Comparison of ENCODE assay signal across 8 mouse cellular contexts in the genomic region with DNA sequence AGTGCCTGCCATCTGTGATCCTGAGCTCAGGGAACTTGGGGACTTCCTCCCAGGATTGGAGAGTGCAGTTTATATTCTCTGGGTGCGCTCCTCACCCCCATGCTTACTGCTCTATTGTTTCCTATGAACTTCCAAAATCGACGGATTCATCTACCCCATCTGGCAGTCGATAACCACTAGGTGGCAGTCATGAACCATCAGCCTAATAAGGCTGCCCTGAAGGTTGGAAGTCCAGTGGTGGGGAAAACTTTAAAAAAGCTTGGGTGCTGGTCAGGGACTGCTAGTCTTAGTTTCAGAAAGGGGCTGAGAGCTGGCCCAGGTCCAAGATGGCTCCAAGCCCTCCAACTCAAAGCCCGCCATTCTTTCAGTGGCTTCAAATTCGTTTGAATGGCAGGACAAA. TPM values are rescaled to one million over a fixed set of nuclear protein-coding genes. Genes with fewer than 3 reads are reported as not detected.
A peak's percentile ranks its signal among the peaks of the same experiment; 100 is the strongest.
DNase-seq lines count a peak whose midpoint lies in the region; ATAC-seq and TF ChIP-seq lines count a peak whose summit lies in the region.

No protein-coding gene starts in this region.

- peaks cover 15% of the 10 kb centered on the region; the same call in 1 of the 2 replicates for H3K27me3 ChIP-seq in hindbrain, embryonic 10.5 days (ENCODE audit: insufficient read depth, poor library complexity, severe bottlenecking)
- H3K27me3 ChIP-seq in hindbrain, embryonic 12.5 days: 0 out of 2 replicates have a peak, but pooled peaks cover 3% of the 10 kb centered on the region
- H3K27me3 ChIP-seq in embryonic facial prominence, embryonic 14.5 days (replicated peaks; ENCODE audit: control insufficient read depth, insufficient read depth, low read length): no peaks in the 10 kb centered on the region

- 14% methylated on average over 6 of the region's 6 CpGs for WGBS in hindbrain, embryonic 10.5 days
- WGBS in hindbrain, embryonic 12.5 days: 10% methylated on average over 6 of the region's 6 CpGs
- WGBS in bone marrow, adult 2 months: 12% methylated on average over 6 of the region's 6 CpGs
- 5% methylated on average over 6 of the region's 6 CpGs for WGBS in embryonic facial prominence, embryonic 14.5 days

- peak; percentile 71 for DNase-seq in hindbrain, embryonic 10.5 days (ENCODE audit: low spot score)
- peak; percentile 87 for DNase-seq in embryonic facial prominence, embryonic 14.5 days (ENCODE audit: low spot score)
- DNase-seq in layer of hippocampus, postnatal 36 days: peak; percentile 38 to 56
- DNase-seq in right cerebral cortex, postnatal 25 days: peak; percentile 52

- H3K4me2 ChIP-seq in hindbrain, embryonic 12.5 days (replicated peaks): no peak overlapping the region
- H3K4me2 ChIP-seq in embryonic facial prominence, embryonic 14.5 days (ENCODE audit: low read depth, low read length): no peak overlapping the region

- H3K36me3 ChIP-seq in hindbrain, embryonic 10.5 days: no peaks in the 10 kb centered on the region
- H3K36me3 ChIP-seq in hindbrain, embryonic 12.5 days: no peaks in the 10 kb centered on the region
- H3K36me3 ChIP-seq in embryonic facial prominence, embryonic 14.5 days (ENCODE audit: control insufficient read depth, insufficient read depth, low read length): no peaks in the 10 kb centered on the region

- H3K4me1 ChIP-seq in hindbrain, embryonic 10.5 days (replicated peaks): 0 out of 2 replicates have a peak, but pooled peaks cover 4% of the 10 kb centered on the region
- no peaks in the 10 kb centered on the region for H3K4me1 ChIP-seq in hindbrain, embryonic 12.5 days
- H3K4me1 ChIP-seq in bone marrow, adult 2 months (ENCODE audit: control insufficient read depth, insufficient read depth, low read length): no peaks in the 10 kb centered on the region
- 0 out of 2 replicates have a peak, but pooled peaks cover 5% of the 10 kb centered on the region for H3K4me1 ChIP-seq in embryonic facial prominence, embryonic 14.5 days (ENCODE audit: control insufficient read depth, insufficient read depth, low read length)

- TF ChIP-seq POLR2A in bone marrow, adult 2 months (IDR thresholded peaks at IDR 0.05; ENCODE audit: borderline replicate concordance, control insufficient read depth, low read depth, low read length): no peak

- ATAC-seq in hindbrain, embryonic 12.5 days (ENCODE audit: low FRiP score): no peak
- ATAC-seq in embryonic facial prominence, embryonic 14.5 days (ENCODE audit: low read depth): peak; percentile 56; the same call in 1 of the 2 replicates
- ATAC-seq in hematopoietic stem cell, adult 5-6 weeks (replicated peaks in 1 of 2; ENCODE audit: insufficient read depth in 1 of 2, low FRiP score in 2 of 2, low TSS enrichment in 1 of 2, low read depth in 1 of 2, poor library complexity in 2 of 2, severe bottlenecking in 2 of 2): peak; percentile 71 to 75
- peak; percentile 83 for ATAC-seq in megakaryocyte progenitor cell, adult 5-6 weeks (replicated peaks; ENCODE audit: poor library complexity)

- no peak overlapping the region for H3K27ac ChIP-seq in hindbrain, embryonic 10.5 days
- H3K27ac ChIP-seq in hindbrain, embryonic 12.5 days: no peak overlapping the region
- H3K27ac ChIP-seq in bone marrow, adult 2 months (ENCODE audit: control insufficient read depth, insufficient read depth, low read depth, low read length, poor library complexity): no peak overlapping the region
- no peak overlapping the region for H3K27ac ChIP-seq in embryonic facial prominence, embryonic 14.5 days (replicated peaks; ENCODE audit: low read depth, low read length)

- H3K9me3 ChIP-seq in hindbrain, embryonic 10.5 days: no peaks in the 10 kb centered on the region
- H3K9me3 ChIP-seq in hindbrain, embryonic 12.5 days (replicated peaks): no peaks in the 10 kb centered on the region
- H3K9me3 ChIP-seq in embryonic facial prominence, embryonic 14.5 days (ENCODE audit: control insufficient read depth, low read length): no peaks in the 10 kb centered on the region

- peak; percentile 69 for TF ChIP-seq CTCF in bone marrow, adult 2 months (IDR thresholded peaks at IDR 0.05; ENCODE audit: control insufficient read depth, insufficient read depth, low read length)

- no peak overlapping the region for H3K9ac ChIP-seq in hindbrain, embryonic 12.5 days
- no peak overlapping the region; the same call in 1 of the 2 replicates for H3K9ac ChIP-seq in embryonic facial prominence, embryonic 14.5 days (ENCODE audit: low read depth, low read length)

- no peak overlapping the region for H3K4me3 ChIP-seq in hindbrain, embryonic 10.5 days
- no peak overlapping the region for H3K4me3 ChIP-seq in hindbrain, embryonic 12.5 days
- no peak overlapping the region for H3K4me3 ChIP-seq in bone marrow, adult 2 months (replicated peaks; ENCODE audit: control insufficient read depth, low read depth, low read length)
- no peak overlapping the region for H3K4me3 ChIP-seq in embryonic facial prominence, embryonic 14.5 days (ENCODE audit: low read depth, low read length)

RNA-seq across cellular contexts. Expression of gene Isg20, which starts 11.1 kb away (rescaled TPM):
- polyA plus RNA-seq in hindbrain, embryonic 10.5 days (2016; fragmentation: Nextera tagmentation; extraction: Ambion mirVana): 0.57 and 0.63 TPM in 2 replicates
- 0.40 and 0.86 TPM in 2 replicates for polyA plus RNA-seq in hindbrain, embryonic 12.5 days (2016; fragmentation: Nextera tagmentation; extraction: Ambion mirVana)
- 159 and 207 TPM in 2 replicates for polyA plus RNA-seq in bone marrow, adult 2 months (2011; ENCODE audit: insufficient read depth, insufficient read length, low replicate concordance, missing spikeins)
- 3.4 and 5.1 TPM in 2 replicates for polyA plus RNA-seq in embryonic facial prominence, embryonic 14.5 days (2014; fragmentation: Nextera tagmentation; extraction: Ambion mirVana)
- total RNA-seq in hematopoietic stem cell, adult 5-6 weeks (2017): 10.6 and 28.4 TPM in 2 replicates
- total RNA-seq in layer of hippocampus, postnatal 36 days (2021): 1 to 10 TPM in 1 of 2 experiments, under 1 TPM in 1; 0.60 to 1.1 TPM
- 25.3 and 35.0 TPM in 2 replicates for total RNA-seq in megakaryocyte progenitor cell, adult 5-6 weeks (2015)
- 7.7 and 8.0 TPM in 2 replicates for total RNA-seq in megakaryocyte progenitor cell, adult 5-6 weeks (2017)

RNA-seq across cellular contexts. Expression of gene Aen, which starts 28.6 kb away (rescaled TPM):
- 59.0 and 73.4 TPM in 2 replicates for polyA plus RNA-seq in hindbrain, embryonic 10.5 days (2016; fragmentation: Nextera tagmentation; extraction: Ambion mirVana)
- 44.3 and 44.6 TPM in 2 replicates for polyA plus RNA-seq in hindbrain, embryonic 12.5 days (2016; fragmentation: Nextera tagmentation; extraction: Ambion mirVana)
- polyA plus RNA-seq in bone marrow, adult 2 months (2011; ENCODE audit: insufficient read depth, insufficient read length, low replicate concordance, missing spikeins): 15.9 and 41.8 TPM in 2 replicates
- polyA plus RNA-seq in embryonic facial prominence, embryonic 14.5 days (2014; fragmentation: Nextera tagmentation; extraction: Ambion mirVana): 31.8 and 32.7 TPM in 2 replicates
- total RNA-seq in hematopoietic stem cell, adult 5-6 weeks (2017): 29.8 and 33.3 TPM in 2 replicates
- total RNA-seq in layer of hippocampus, postnatal 36 days (2021): 10 to 100 TPM; 20.2 to 23.1 TPM
- 14.8 and 15.1 TPM in 2 replicates for total RNA-seq in megakaryocyte progenitor cell, adult 5-6 weeks (2015)
- 39.7 and 46.6 TPM in 2 replicates for total RNA-seq in megakaryocyte progenitor cell, adult 5-6 weeks (2017)

Comparison
In these comparisons a context has a peak if more than half of its experiments do, and no peak if none do; other contexts are left out.
1. RNA of gene Isg20, which starts 11.1 kb away (polyA plus RNA-seq): 159 to 207 TPM in bone marrow, adult 2 months; 3.4 to 5.1 TPM in embryonic facial prominence, embryonic 14.5 days, 0.57 to 0.63 TPM in hindbrain, embryonic 10.5 days and 0.40 to 0.86 TPM in hindbrain, embryonic 12.5 days; every median in the first group is over 10 times any median in the second.
2. Peak in every context shown above with its lines, with median percentiles within 50 percentile points of each other: DNase-seq.